Mouse (Mus musculus): ENCODE measurements around the gene Galntl6. TPM values are rescaled to one million over a fixed set of nuclear protein-coding genes. Genes with fewer than 3 reads are reported as not detected.

The Galntl6 gene
- total RNA-seq, 1 experiment from 2014 or later = not detected

- ATAC-seq (replicated peaks; ENCODE audit: low read depth, poor library complexity, severe bottlenecking) = no peak
These were observed 993.5 kb downstream of the Galntl6 start for GRCm38 (mm10) chr8:57918720-57919640.

- no peak for ATAC-seq (replicated peaks; ENCODE audit: low read depth, poor library complexity, severe bottlenecking)
These were observed 1019.1 kb downstream of the Galntl6 start for GRCm38 (mm10) chr8:57893360-57893759.

- ATAC-seq (replicated peaks; ENCODE audit: low read depth, poor library complexity, severe bottlenecking) = no peak
These were observed 1020.3 kb downstream of the Galntl6 start for GRCm38 (mm10) chr8:57892115-57892514.

GRCm38 (mm10) chr8:57890159-57890558 lies 1022.3 kb downstream of the Galntl6 start:
- ATAC-seq (replicated peaks; ENCODE audit: low read depth, poor library complexity, severe bottlenecking) = no peak

GRCm38 (mm10) chr8:57888831-57889230 lies 1023.6 kb downstream of the Galntl6 start:
- no peak for ATAC-seq (replicated peaks; ENCODE audit: low read depth, poor library complexity, severe bottlenecking)

- no peak for ATAC-seq (replicated peaks; ENCODE audit: low read depth, poor library complexity, severe bottlenecking)
These were observed 1033.0 kb downstream of the Galntl6 start for GRCm38 (mm10) chr8:57879452-57879851.

GRCm38 (mm10) chr8:57849074-57849473 lies 1063.4 kb downstream of the Galntl6 start:
- no peak for ATAC-seq (replicated peaks; ENCODE audit: low read depth, poor library complexity, severe bottlenecking)

GRCm38 (mm10) chr8:57843461-57843860 lies 1069.0 kb downstream of the Galntl6 start:
- ATAC-seq (replicated peaks; ENCODE audit: low read depth, poor library complexity, severe bottlenecking) = no peak

- ATAC-seq (replicated peaks; ENCODE audit: low read depth, poor library complexity, severe bottlenecking) = no peak
These were observed 1069.7 kb downstream of the Galntl6 start for GRCm38 (mm10) chr8:57842462-57843391.

- no peak for ATAC-seq (replicated peaks; ENCODE audit: low read depth, poor library complexity, severe bottlenecking)
These were observed 1071.0 kb downstream of the Galntl6 start for GRCm38 (mm10) chr8:57841446-57841845.

- ATAC-seq (replicated peaks; ENCODE audit: low read depth, poor library complexity, severe bottlenecking) = no peak
These were observed 1075.1 kb downstream of the Galntl6 start for GRCm38 (mm10) chr8:57837384-57837783.

GRCm38 (mm10) chr8:57836981-57837380 lies 1075.5 kb downstream of the Galntl6 start:
- no peak for ATAC-seq (replicated peaks; ENCODE audit: low read depth, poor library complexity, severe bottlenecking)

GRCm38 (mm10) chr8:57836201-57836883 lies 1076.1 kb downstream of the Galntl6 start:
- ATAC-seq (replicated peaks; ENCODE audit: low read depth, poor library complexity, severe bottlenecking) = no peak

GRCm38 (mm10) chr8:57823151-57823550 lies 1089.3 kb downstream of the Galntl6 start:
- no peak for ATAC-seq (replicated peaks; ENCODE audit: low read depth, poor library complexity, severe bottlenecking)

GRCm38 (mm10) chr8:57816034-57816433 lies 1096.4 kb downstream of the Galntl6 start:
- no peak for ATAC-seq (replicated peaks; ENCODE audit: low read depth, poor library complexity, severe bottlenecking)

- ATAC-seq (replicated peaks; ENCODE audit: low read depth, poor library complexity, severe bottlenecking) = no peak
These were observed 1105.4 kb downstream of the Galntl6 start for GRCm38 (mm10) chr8:57807060-57807459.

- ATAC-seq (replicated peaks; ENCODE audit: low read depth, poor library complexity, severe bottlenecking) = no peak
These were observed 1107.3 kb downstream of the Galntl6 start for GRCm38 (mm10) chr8:57805094-57805493.

GRCm38 (mm10) chr8:57803821-57804220 lies 1108.6 kb downstream of the Galntl6 start:
- no peak for ATAC-seq (replicated peaks; ENCODE audit: low read depth, poor library complexity, severe bottlenecking)

GRCm38 (mm10) chr8:57801197-57801596 lies 1111.2 kb downstream of the Galntl6 start:
- ATAC-seq (replicated peaks; ENCODE audit: low read depth, poor library complexity, severe bottlenecking) = peak; percentile 74

GRCm38 (mm10) chr8:57800327-57800726 lies 1112.1 kb downstream of the Galntl6 start:
- peak; percentile 77 for ATAC-seq (replicated peaks; ENCODE audit: low read depth, poor library complexity, severe bottlenecking)

Measured in common myeloid progenitor, adult 5-6 weeks (primary cell).